Mouse (Mus musculus): ENCODE results near the gene Xpo6.

GRCm38 (mm10) chr7:126081727-126082285 lies 118.5 kb downstream of the Xpo6 start:
- TF ChIP-seq CTCF (IDR thresholded peaks at IDR 0.05; ENCODE audit: borderline replicate concordance, extremely low read depth, insufficient read depth, insufficient read length) (no peak), POLR2A (IDR thresholded peaks at IDR 0.05; ENCODE audit: borderline replicate concordance, extremely low read depth, insufficient read depth, insufficient read length, poor library complexity, severe bottlenecking) (no peak)
